8 mouse cellular contexts compared by ENCODE assay signal in genomic region chr2:35288758-35289635, GRCm38 (mm10). TPM values are rescaled to one million over a fixed set of nuclear protein-coding genes. Genes with fewer than 3 reads are reported as not detected.
DNase-seq lines count a peak whose midpoint lies in the region; ATAC-seq and TF ChIP-seq lines count a peak whose summit lies in the region.

No protein-coding gene starts in this region.

- no peak for TF ChIP-seq EP300 in ES-Bruce4 (IDR thresholded peaks at IDR 0.05; ENCODE audit: insufficient read depth, low read depth, low read length)

- H3K27ac ChIP-seq in ES-Bruce4 (ENCODE audit: insufficient read depth, low read length) = no peak overlapping the region

- TF ChIP-seq CTCF in ES-Bruce4 (IDR thresholded peaks at IDR 0.05; ENCODE audit: low read depth, low read length) = peak; percentile 71

- no peaks in the 10 kb centered on the region for H3K27me3 ChIP-seq in ES-Bruce4 (ENCODE audit: control insufficient read depth, insufficient read depth, low read length, poor library complexity, severe bottlenecking)

- H3K4me1 ChIP-seq in ES-Bruce4 (ENCODE audit: control insufficient read depth, insufficient read depth, low read length) = no peaks in the 10 kb centered on the region

- H3K9ac ChIP-seq in ES-Bruce4 (ENCODE audit: low read depth, poor library complexity, severe bottlenecking) = no peak overlapping the region

- no peak overlapping the region for H3K4me3 ChIP-seq in ES-Bruce4 (ENCODE audit: low read depth, low read length)

- intact Hi-C loops in heart, postnatal 36 days (cut with DNase I) = loop anchor here (2.0 kb wide), 1 partner anchor 108 kb away; the partner anchor contains the start of gene 4930402F06Rik

- TF ChIP-seq POLR2A in ES-Bruce4 (IDR thresholded peaks at IDR 0.05; ENCODE audit: insufficient read depth, low read length) = no peak

- peak; percentile 70 for ATAC-seq in erythroblast, adult 5-6 weeks (replicated peaks; ENCODE audit: low FRiP score, poor library complexity, severe bottlenecking)

- H3K9me3 ChIP-seq in ES-Bruce4 (replicated peaks; ENCODE audit: control insufficient read depth, insufficient read depth, low read length, poor library complexity, severe bottlenecking) = no peaks in the 10 kb centered on the region

- H3K36me3 ChIP-seq in ES-Bruce4 (ENCODE audit: control insufficient read depth, insufficient read depth, low read length, poor library complexity, severe bottlenecking) = no peaks in the 10 kb centered on the region

- peak; percentile 86 for DNase-seq in brain, adult 2 months (ENCODE audit: low read depth, low spot score)
- peak; percentile 79 to 86 for DNase-seq in heart, postnatal 36 days
- peak; percentile 86 for DNase-seq in layer of hippocampus, adult 11-12 months (ENCODE audit: low spot score)
- peak; percentile 91 for DNase-seq in lung, postnatal 10 days
- peak; percentile 62 for DNase-seq in retina, adult 2 months (ENCODE audit: low read depth, low spot score)
- peak; percentile 79 for DNase-seq in thymus, postnatal 25 days

RNA-seq across cellular contexts. Expression of gene Gsn, which starts 32.8 kb away (rescaled TPM):
- polyA plus RNA-seq in ES-Bruce4 (2011; ENCODE audit: insufficient read depth, insufficient read length, low read depth, missing spikeins) = 46.9 and 48.8 TPM in 2 replicates
- total RNA-seq in erythroblast, adult 5-6 weeks (2015; ENCODE audit: low replicate concordance) = 15.0 and 16.7 TPM in 2 replicates
- total RNA-seq in erythroblast, adult 5-6 weeks (2017; ENCODE audit: low replicate concordance) = 19.7 and 23.1 TPM in 2 replicates
- 100 to 1,000 TPM; 969 to 984 TPM for total RNA-seq in heart, postnatal 36 days (2021)

RNA-seq across cellular contexts. Expression of gene Stom, which starts 47.8 kb away (rescaled TPM):
- 16.3 and 17.9 TPM in 2 replicates for polyA plus RNA-seq in ES-Bruce4 (2011; ENCODE audit: insufficient read depth, insufficient read length, low read depth, missing spikeins)
- total RNA-seq in erythroblast, adult 5-6 weeks (2015; ENCODE audit: low replicate concordance) = 374 and 432 TPM in 2 replicates
- total RNA-seq in erythroblast, adult 5-6 weeks (2017; ENCODE audit: low replicate concordance) = 642 and 716 TPM in 2 replicates
- 10 to 100 TPM; 79.9 to 88.4 TPM for total RNA-seq in heart, postnatal 36 days (2021)

Comparison
In these comparisons a context has a peak if more than half of its experiments do, and no peak if none do; other contexts are left out.
1. RNA of gene Gsn, which starts 32.8 kb away (total RNA-seq): 969 to 984 TPM in heart, postnatal 36 days; 15.0 to 23.1 TPM in erythroblast, adult 5-6 weeks; every median in the first group is over 10 times any median in the second.
2. RNA of gene Stom, which starts 47.8 kb away (total RNA-seq): 374 to 716 TPM in erythroblast, adult 5-6 weeks; 79.9 to 88.4 TPM in heart, postnatal 36 days; every median in the first group is over 4 times any median in the second.
3. Peak in every context shown above with its lines, with median percentiles within 50 percentile points of each other: DNase-seq.